9 mouse cellular contexts compared by ENCODE assay signal in genomic region chr6:128992753-128993152, GRCm38 (mm10). TPM values are rescaled to one million over a fixed set of nuclear protein-coding genes. Genes with fewer than 3 reads are reported as not detected.
A peak's percentile ranks its signal among the peaks of the same experiment; 100 is the strongest.
DNase-seq lines count a peak whose midpoint lies in the region; ATAC-seq and TF ChIP-seq lines count a peak whose summit lies in the region.
"Had no signal": no experiment of that assay in that cellular context is flagged by ENCODE, and none has a peak within 500 bp of the region (broad histone marks: within the 10 kb centered on the region; RNA-seq: fewer than 3 reads in every experiment).

No protein-coding gene starts in this region.

- no peak for DNase-seq in lung, adult 18-20 months
- DNase-seq in forebrain, embryonic 10.5 days (ENCODE audit: extremely low spot score, low spot score), result peak; percentile 27
- peak; percentile 50 for DNase-seq in lung, postnatal 0 days (ENCODE audit: low spot score)
- DNase-seq in splenic B cell, adult 2 months (ENCODE audit: low read depth, low spot score), result peak; percentile 43
- no peak for DNase-seq in thymus, adult 18-20 months
- no peak for DNase-seq in left cerebral cortex, postnatal 14 days (ENCODE audit: low spot score in 2 of 2)
- DNase-seq in ovary, postnatal 36 days (ENCODE audit: low spot score), result no peak

- H3K27me3 ChIP-seq in lung, embryonic 16.5 days (ENCODE audit: control insufficient read depth, insufficient read depth, low read depth, low read length), result no peaks in the 10 kb centered on the region
- H3K27me3 ChIP-seq in forebrain, embryonic 10.5 days (ENCODE audit: poor library complexity, severe bottlenecking), result peaks cover 39% of the 10 kb centered on the region
- no peaks in the 10 kb centered on the region for H3K27me3 ChIP-seq in lung, postnatal 0 days (replicated peaks; ENCODE audit: insufficient read depth, low read length)
- no peaks in the 10 kb centered on the region for H3K27me3 ChIP-seq in splenic B cell, adult 2 months (ENCODE audit: control insufficient read depth, insufficient read depth, low read length, poor library complexity, severe bottlenecking)

- H3K9me3 ChIP-seq in lung, embryonic 16.5 days (ENCODE audit: control insufficient read depth, low read length), result no peaks in the 10 kb centered on the region
- H3K9me3 ChIP-seq in forebrain, embryonic 10.5 days, result no peaks in the 10 kb centered on the region
- H3K9me3 ChIP-seq in lung, postnatal 0 days (ENCODE audit: low read length), result no peaks in the 10 kb centered on the region

- TF ChIP-seq CTCF in lung, postnatal 0 days (IDR thresholded peaks at IDR 0.05), result no peak

- no peaks in the 10 kb centered on the region for H3K36me3 ChIP-seq in lung, embryonic 16.5 days (ENCODE audit: control insufficient read depth, insufficient read depth, low read length)
- no peaks in the 10 kb centered on the region for H3K36me3 ChIP-seq in forebrain, embryonic 10.5 days (replicated peaks)
- H3K36me3 ChIP-seq in lung, postnatal 0 days (ENCODE audit: insufficient read depth, low read length), result no peaks in the 10 kb centered on the region
- no peaks in the 10 kb centered on the region for H3K36me3 ChIP-seq in splenic B cell, adult 2 months (ENCODE audit: control insufficient read depth, insufficient read depth, low read length, poor library complexity, severe bottlenecking)

- intact Hi-C loops in left cerebral cortex, postnatal 14 days (cut with DNase I), result no loop called here

- H3K4me2 ChIP-seq in lung, embryonic 16.5 days (ENCODE audit: low read depth, low read length), result peak overlapping the region; percentile 30
- no peak overlapping the region; the same call in 1 of the 2 replicates for H3K4me2 ChIP-seq in lung, postnatal 0 days (replicated peaks; ENCODE audit: low read depth, low read length)

- peak; percentile 78 for ATAC-seq in lung, embryonic 16.5 days (ENCODE audit: low read depth)
- ATAC-seq in lung, postnatal 0 days, result peak; percentile 61

- WGBS in lung, embryonic 16.5 days, result 42% methylated on average over 3 of the region's 3 CpGs
- 16% methylated on average over 3 of the region's 3 CpGs for WGBS in forebrain, embryonic 10.5 days
- 45% methylated on average over 3 of the region's 3 CpGs for WGBS in lung, postnatal 0 days

- H3K4me1 ChIP-seq in lung, embryonic 16.5 days (replicated peaks; ENCODE audit: control insufficient read depth, insufficient read depth, low read length), result peaks cover 12% of the 10 kb centered on the region; the same call in 1 of the 2 replicates
- peaks cover 53% of the 10 kb centered on the region for H3K4me1 ChIP-seq in forebrain, embryonic 10.5 days
- no peaks in the 10 kb centered on the region for H3K4me1 ChIP-seq in lung, postnatal 0 days (ENCODE audit: insufficient read depth, low read depth, low read length)

- peak overlapping the region; percentile 28; the same call in 1 of the 2 replicates for H3K9ac ChIP-seq in lung, embryonic 16.5 days (ENCODE audit: low read length)
- no peak overlapping the region for H3K9ac ChIP-seq in lung, postnatal 0 days (replicated peaks; ENCODE audit: low read depth)

- no peak overlapping the region for H3K4me3 ChIP-seq in lung, embryonic 16.5 days (ENCODE audit: low read length)
- peak overlapping the region; percentile 14 for H3K4me3 ChIP-seq in forebrain, embryonic 10.5 days
- no peak overlapping the region for H3K4me3 ChIP-seq in lung, postnatal 0 days (ENCODE audit: low read depth, low read length)

- no peak for TF ChIP-seq EP300 in lung, postnatal 0 days (IDR thresholded peaks at IDR 0.05)

- H3K27ac ChIP-seq in lung, embryonic 16.5 days (ENCODE audit: low read length), result peak overlapping the region; percentile 81
- peak overlapping the region; percentile 77 for H3K27ac ChIP-seq in forebrain, embryonic 10.5 days
- H3K27ac ChIP-seq in lung, postnatal 0 days (ENCODE audit: low read length), result peak overlapping the region; percentile 43; the same call in 1 of the 2 replicates

RNA-seq across cellular contexts. Expression of gene Klrb1f, which starts 52.9 kb away (rescaled TPM):
- polyA plus RNA-seq in lung, embryonic 16.5 days (2015; fragmentation: Nextera tagmentation; extraction: Ambion mirVana), result 0.67 and 0.68 TPM in 2 replicates
- polyA plus RNA-seq in forebrain, embryonic 10.5 days (2016; fragmentation: Nextera tagmentation; extraction: Ambion mirVana), result 0.10 TPM in 1 of 2 replicates, not detected in the other
- 0.35 and 0.37 TPM in 2 replicates for polyA plus RNA-seq in lung, postnatal 0 days (2015; fragmentation: Nextera tagmentation; extraction: Ambion mirVana)
- not detected for total RNA-seq in left cerebral cortex, postnatal 14 days (2021)

RNA-seq across cellular contexts. Expression of gene Clec2g, which starts 58.6 kb away (rescaled TPM):
- not detected in 2 replicates for polyA plus RNA-seq in lung, embryonic 16.5 days (2015; fragmentation: Nextera tagmentation; extraction: Ambion mirVana)
- polyA plus RNA-seq in forebrain, embryonic 10.5 days (2016; fragmentation: Nextera tagmentation; extraction: Ambion mirVana), result not detected in 2 replicates
- polyA plus RNA-seq in lung, postnatal 0 days (2015; fragmentation: Nextera tagmentation; extraction: Ambion mirVana), result not detected in 2 replicates
- total RNA-seq in left cerebral cortex, postnatal 14 days (2021), result 1 to 10 TPM in 1 of 2 experiments, not detected in 1; 1.5 TPM
- polyA plus RNA-seq: heart, embryonic 14.5 days had no signal

Comparison
In these comparisons a context has a peak if more than half of its experiments do, and no peak if none do; other contexts are left out.
1. DNase-seq: peak in forebrain, embryonic 10.5 days (single experiment), lung, postnatal 0 days (single experiment) and splenic B cell, adult 2 months (single experiment); none in lung, adult 18-20 months (0 of 2), thymus, adult 18-20 months (0 of 2), left cerebral cortex, postnatal 14 days (0 of 2) and ovary, postnatal 36 days (single experiment).
2. Peak in every context shown above with its lines, with median percentiles within 50 percentile points of each other: H3K27ac ChIP-seq.